Mouse (Mus musculus): Measurements from ENCODE around the gene Zfpm1.

- no peak for TF ChIP-seq GATA1 (IDR thresholded peaks at IDR 0.05; ENCODE audit: borderline replicate concordance, low read length)
- TF ChIP-seq FLI1 (IDR thresholded peaks at IDR 0.05; ENCODE audit: low read length), result no peak
Measured at GRCm38 (mm10) chr8:122355642-122356606, 74.0 kb downstream of the Zfpm1 start.

Data from megakaryocyte, embryonic 14.5 days (primary cell).